In the genomic region with DNA sequence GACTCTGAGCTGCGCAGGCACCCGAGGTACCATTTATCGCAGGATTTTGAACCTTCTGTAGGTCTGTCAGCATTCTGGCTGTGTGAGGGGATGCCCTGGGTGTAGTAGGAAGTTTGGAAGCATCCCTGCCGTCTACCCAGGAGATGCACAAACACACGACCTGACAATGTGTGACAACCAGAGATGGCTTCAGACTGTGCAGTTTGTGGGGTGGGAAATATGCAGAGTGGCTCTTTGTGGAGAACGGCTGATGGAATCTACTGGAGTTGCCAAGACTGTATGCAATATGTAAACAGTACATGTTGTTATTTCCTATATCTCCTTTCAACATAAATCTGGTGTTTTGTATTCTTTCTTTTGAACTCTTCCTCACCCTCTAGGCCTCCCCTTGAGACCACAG, we compare ENCODE assay signal across 14 mouse cellular contexts. TPM values are rescaled to one million over a fixed set of nuclear protein-coding genes. Genes with fewer than 3 reads are reported as not detected.
"Had no signal": no experiment of that assay in that cellular context is flagged by ENCODE, and none has a peak within 500 bp of the region (broad histone marks: within the 10 kb centered on the region; RNA-seq: fewer than 3 reads in every experiment).

No protein-coding gene starts in this region.

- H3K4me3 ChIP-seq: limb, embryonic 13.5 days; myocyte; neural tube, embryonic 12.5 days had no signal

- H3K4me1 ChIP-seq: neural tube, embryonic 12.5 days had no signal

- H3K36me3 ChIP-seq: limb, embryonic 13.5 days; neural tube, embryonic 12.5 days had no signal

- DNase-seq: kidney, adult 11 months; kidney, postnatal 14 days; left cerebral cortex, postnatal 4 days; lung, adult 2 months; retina, postnatal 1 day; right cerebral cortex, postnatal 4 days; spleen, adult 18-20 months; thymus, adult 18-20 months; thymus, postnatal 14 days had no signal

- H3K9ac ChIP-seq: limb, embryonic 13.5 days; liver, embryonic 14.5 days; neural tube, embryonic 12.5 days had no signal

- H3K9me3 ChIP-seq: limb, embryonic 13.5 days; neural tube, embryonic 12.5 days had no signal

- H3K27me3 ChIP-seq: limb, embryonic 13.5 days; neural tube, embryonic 12.5 days had no signal

- H3K27ac ChIP-seq: limb, embryonic 13.5 days; liver, embryonic 14.5 days; neural tube, embryonic 12.5 days had no signal

- H3K4me2 ChIP-seq: limb, embryonic 13.5 days; neural tube, embryonic 12.5 days had no signal

RNA-seq across cellular contexts. Expression of a gene that starts 33.0 kb away (rescaled TPM):
- polyA plus RNA-seq: limb, embryonic 13.5 days; liver, adult 2 months had no signal
